Mouse (Mus musculus) small intestine, adult 2 months (tissue): ENCODE results near the gene Chst11. TPM values are rescaled to one million over a fixed set of nuclear protein-coding genes. Genes with fewer than 3 reads are reported as not detected.

Source experiments
- H3K27ac ChIP-seq: fragments of 200-500 bp; 2 replicates; pipeline ENCODE4 v1.5.1; 2012; ENCODE audit warnings: low read depth, low read length, control low read depth, inconsistent platforms; ENCODE audit not compliant: insufficient read depth
- H3K27me3 ChIP-seq: fragments of 200-500 bp; 2 replicates; pipeline ENCODE4 v1.6.1; 2012; ENCODE audit warnings: mild to moderate bottlenecking, moderate library complexity, low read length, inconsistent platforms; ENCODE audit not compliant: control insufficient read depth, insufficient read depth
- H3K36me3 ChIP-seq: fragments of 200-500 bp; 2 replicates; pipeline ENCODE4 v1.6.1; 2012; ENCODE audit warnings: mild to moderate bottlenecking, low read length, control low read depth, inconsistent platforms; ENCODE audit not compliant: control insufficient read depth, insufficient read depth
- H3K4me1 ChIP-seq: fragments of 200-500 bp; 2 replicates; pipeline ENCODE4 v1.6.1; 2012; ENCODE audit warnings: low read length, inconsistent platforms, mixed read lengths; ENCODE audit not compliant: control insufficient read depth, insufficient read depth, insufficient read length
- H3K4me3 ChIP-seq: fragments of 200-500 bp; 2 replicates; pipeline ENCODE4 v1.5.1; 2012; ENCODE audit warnings: low read depth, mild to moderate bottlenecking, control low read depth, inconsistent platforms, low read length, moderate library complexity
- CTCF ChIP-seq: fragments of 200-500 bp; IDR thresholded peaks from 2 replicates; pipeline ENCODE4 v1.5.1; 2012; ENCODE audit warnings: low read depth, mild to moderate bottlenecking, control low read depth, inconsistent platforms, low read length, moderate library complexity, mixed read lengths; ENCODE audit not compliant: insufficient replicate concordance, insufficient read length; ENCODE audit errors: extremely low read depth
- POLR2A ChIP-seq: fragments of 200-500 bp; IDR thresholded peaks from 2 replicates; pipeline ENCODE4 v1.6.1; 2012; ENCODE audit warnings: low read depth, mild to moderate bottlenecking, control low read depth, inconsistent platforms, low read length, moderate library complexity
- WGBS: fragments of 180-500 bp; shearing (Covaris S2); methylation state at CpG from one replicate; pipeline ENCODE4 v1.1.7; 2018; 5-methylcytosine and 5-hydroxymethylcytosine counted together
- polyA plus RNA-seq: library from polyadenylated mRNA; depleted of rRNA; stranded (reverse); fragments of >200 nt; gene quantifications from 2 replicates; pipeline ENCODE4 v1.2.3, GENCODE M21; 2012

The Chst11 gene
- polyA plus RNA-seq, 1 experiment, result 5.5 TPM

DNA sequence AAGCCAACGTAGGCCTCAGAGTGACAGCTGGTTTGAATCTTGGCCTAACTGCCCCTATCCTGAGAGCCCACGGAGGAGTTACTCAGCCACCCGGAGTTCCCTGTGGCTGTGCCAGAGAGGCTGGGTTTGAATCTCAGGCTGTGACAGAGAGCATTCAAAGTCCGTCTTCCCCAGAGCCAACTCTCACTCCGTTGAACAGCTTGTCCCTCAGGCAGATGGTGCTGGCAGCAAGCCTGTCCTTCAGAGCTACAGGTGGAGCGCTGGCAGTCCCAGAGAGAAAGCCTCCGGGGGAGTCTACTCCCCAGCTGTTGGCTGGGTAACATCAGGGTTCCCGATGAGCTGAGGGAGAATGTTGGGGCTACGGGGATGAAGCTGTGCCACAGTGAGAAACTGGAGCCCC, 77.0 kb downstream of the Chst11 start:
- no peak overlapping the region for H3K27ac ChIP-seq
- H3K27me3 ChIP-seq, result no peaks in the 10 kb centered on the region
- no peaks in the 10 kb centered on the region for H3K36me3 ChIP-seq
- no peak overlapping the region for H3K4me3 ChIP-seq
- no peaks in the 10 kb centered on the region for H3K4me1 ChIP-seq
- 30% methylated on average over 9 of the region's 9 CpGs for WGBS
- TF ChIP-seq POLR2A, result no peak
- no peak for TF ChIP-seq CTCF

- peaks cover 4% of the 10 kb centered on the region; the same call in 1 of the 2 replicates for H3K4me1 ChIP-seq
- no peak overlapping the region for H3K4me3 ChIP-seq
- WGBS, result 92% methylated on average over 5 of the region's 5 CpGs
- H3K27me3 ChIP-seq, result no peaks in the 10 kb centered on the region
- no peak overlapping the region for H3K27ac ChIP-seq
- TF ChIP-seq POLR2A (no peak), CTCF (no peak)
- H3K36me3 ChIP-seq, result no peaks in the 10 kb centered on the region
These were observed 79.5 kb downstream of the Chst11 start for GRCm38 (mm10) chr10:83064796-83065195.

- 80% methylated on average over 6 of the region's 6 CpGs for WGBS
- Histone ChIP-seq H3K4me3 (no peak overlapping the region), H3K4me1 (peaks cover 7% of the 10 kb centered on the region; the same call in 1 of the 2 replicates), H3K27me3 (no peaks in the 10 kb centered on the region), H3K36me3 (no peaks in the 10 kb centered on the region), H3K27ac (no peak overlapping the region)
- no peak for TF ChIP-seq CTCF
- TF ChIP-seq POLR2A, result no peak
These were observed 80.9 kb downstream of the Chst11 start for GRCm38 (mm10) chr10:83066159-83066558.

- no peak overlapping the region for H3K27ac ChIP-seq
- no peaks in the 10 kb centered on the region for H3K36me3 ChIP-seq
- no peaks in the 10 kb centered on the region for H3K27me3 ChIP-seq
- 85% methylated on average over 4 of the region's 4 CpGs for WGBS
- peaks cover 7% of the 10 kb centered on the region; the same call in 1 of the 2 replicates for H3K4me1 ChIP-seq
- no peak for TF ChIP-seq POLR2A
- no peak for TF ChIP-seq CTCF
- H3K4me3 ChIP-seq, result no peak overlapping the region
These were observed 82.0 kb downstream of the Chst11 start for GRCm38 (mm10) chr10:83067305-83067704.

GRCm38 (mm10) chr10:83068466-83068865, 83.2 kb downstream of the Chst11 start:
- H3K27me3 ChIP-seq, result no peaks in the 10 kb centered on the region
- no peak overlapping the region for H3K27ac ChIP-seq
- TF ChIP-seq POLR2A (no peak), CTCF (no peak)
- H3K4me1 ChIP-seq, result peaks cover 7% of the 10 kb centered on the region; the same call in 1 of the 2 replicates
- H3K36me3 ChIP-seq, result no peaks in the 10 kb centered on the region
- no peak overlapping the region for H3K4me3 ChIP-seq
- 93% methylated on average over 8 of the region's 8 CpGs for whole genome bisulfite sequencing

DNA sequence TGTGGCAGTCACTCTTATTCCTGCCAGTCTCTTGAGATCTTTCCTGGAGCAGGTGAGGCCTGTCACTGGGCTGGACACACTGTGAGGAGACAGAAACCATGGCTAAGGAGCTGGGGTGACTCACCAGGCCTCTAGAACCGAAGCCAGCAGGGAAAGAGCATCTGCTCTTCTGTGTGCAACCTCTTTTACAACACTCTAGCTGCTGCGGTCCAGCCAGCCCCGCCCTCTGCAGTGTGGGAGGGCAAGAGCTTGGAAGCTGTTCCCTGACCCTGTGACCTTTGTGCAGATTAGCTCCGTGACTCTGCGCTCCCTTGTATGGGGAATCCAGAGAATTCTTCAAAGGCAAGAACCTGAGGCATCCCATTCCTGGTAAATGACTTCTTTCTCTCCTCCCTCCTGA, 84.5 kb downstream of the Chst11 start:
- 14% methylated on average over 5 of the region's 5 CpGs for WGBS
- peaks cover 7% of the 10 kb centered on the region; the same call in 1 of the 2 replicates for H3K4me1 ChIP-seq
- H3K27me3 ChIP-seq, result no peaks in the 10 kb centered on the region
- no peaks in the 10 kb centered on the region for H3K36me3 ChIP-seq
- TF ChIP-seq CTCF (no peak), POLR2A (no peak)
- H3K27ac ChIP-seq, result no peak overlapping the region
- H3K4me3 ChIP-seq, result no peak overlapping the region

DNA sequence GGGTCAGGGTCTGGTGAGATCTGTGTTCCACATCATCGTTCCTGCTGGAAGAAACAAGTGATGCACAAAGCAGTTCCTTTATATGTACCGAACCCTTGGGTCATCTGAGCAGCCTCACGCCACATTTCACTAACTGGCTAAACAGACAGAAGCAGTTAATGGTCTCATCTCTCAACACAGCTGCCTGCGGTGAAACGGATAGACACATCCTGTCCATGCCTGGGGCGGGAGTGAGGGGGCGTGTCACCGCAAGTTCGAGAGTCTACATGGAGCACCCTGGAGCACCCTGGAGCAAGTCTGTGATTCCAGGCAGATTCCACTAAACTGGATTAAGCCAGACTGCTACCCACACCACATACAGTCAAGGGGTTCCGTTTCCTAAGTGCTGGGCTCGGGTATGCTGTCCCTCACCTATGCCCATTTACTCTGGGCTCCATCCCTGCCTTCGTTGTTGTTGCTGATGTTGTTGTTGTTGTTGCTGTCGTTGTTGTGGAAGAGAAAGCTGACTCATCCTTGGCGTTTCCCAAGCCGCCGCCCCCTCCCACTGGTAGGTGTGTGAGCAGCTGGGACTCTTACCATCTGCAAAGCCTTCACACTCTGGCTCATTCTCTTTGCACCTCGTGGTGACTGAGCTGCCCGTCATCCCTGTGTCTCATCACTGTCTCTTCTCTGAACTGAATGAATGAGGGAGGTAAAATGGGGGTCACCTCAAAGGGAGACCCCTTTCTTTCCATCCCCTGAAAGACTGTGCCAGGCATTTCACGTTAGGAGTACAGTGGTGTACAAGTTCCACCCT, 86.7 kb downstream of the Chst11 start:
- no peaks in the 10 kb centered on the region for H3K36me3 ChIP-seq
- H3K27me3 ChIP-seq, result no peaks in the 10 kb centered on the region
- 80% methylated on average over 19 of the region's 19 CpGs for WGBS
- H3K4me1 ChIP-seq, result peaks cover 7% of the 10 kb centered on the region; the same call in 1 of the 2 replicates
- TF ChIP-seq CTCF (no peak), POLR2A (no peak)
- no peak overlapping the region for H3K27ac ChIP-seq
- H3K4me3 ChIP-seq, result no peak overlapping the region
